Mouse (Mus musculus) adrenal gland, adult (tissue): Measurements from ENCODE around the gene Dnah17.
A peak's percentile ranks its signal among the peaks of the same experiment; 100 is the strongest.

Experiments
- DNase-seq, 2 experiments: peaks; one replicate each; pipeline ENCODE4 v3.0.0; 2022 to 2023; ENCODE audit warnings: low spot score in 1 of 2; ENCODE audit not compliant: inconsistent age in 2 of 2

Dnah17 gene

DNA sequence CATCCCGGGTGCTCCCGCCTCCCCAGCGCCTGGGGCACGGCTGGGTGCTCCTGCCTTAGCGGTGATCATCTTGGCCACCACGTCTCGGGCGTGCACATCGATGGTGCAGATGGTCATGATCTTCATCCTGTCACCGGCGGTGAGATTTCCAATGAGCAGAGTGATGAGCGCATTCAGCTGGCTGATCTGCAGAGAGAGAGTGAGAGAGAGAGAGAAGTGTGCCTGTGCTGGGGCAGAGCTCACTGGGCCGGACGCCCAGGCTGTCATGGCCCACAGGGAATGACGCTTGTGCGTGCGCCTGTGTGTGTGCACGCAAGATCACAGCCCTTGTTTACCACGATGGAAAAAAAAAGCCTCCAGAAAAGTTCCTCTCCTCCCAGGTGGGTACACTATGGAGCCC, 41.5 kb downstream of the Dnah17 start:
- no peak for DNase-seq

DNA sequence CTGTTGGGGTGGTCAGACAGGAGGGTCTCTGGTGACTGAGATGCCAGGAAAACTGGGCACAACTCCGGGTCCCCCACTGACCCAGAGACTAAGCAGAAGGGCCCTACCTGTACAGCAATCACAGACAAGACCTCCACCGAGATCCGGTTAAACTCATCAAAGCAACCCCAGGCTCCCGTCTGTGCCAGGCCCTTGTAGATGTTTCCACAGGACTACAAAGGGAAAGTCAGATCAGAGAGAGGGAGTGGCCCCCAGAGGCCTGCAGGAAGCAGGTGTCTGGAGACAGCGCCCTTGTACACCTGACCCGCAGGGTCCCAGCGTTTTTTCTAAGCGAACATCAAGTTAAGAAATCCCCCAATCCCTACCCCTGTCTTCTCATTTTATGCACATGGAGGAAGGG, 44.5 kb downstream of the Dnah17 start:
- DNase-seq: no peak

DNA sequence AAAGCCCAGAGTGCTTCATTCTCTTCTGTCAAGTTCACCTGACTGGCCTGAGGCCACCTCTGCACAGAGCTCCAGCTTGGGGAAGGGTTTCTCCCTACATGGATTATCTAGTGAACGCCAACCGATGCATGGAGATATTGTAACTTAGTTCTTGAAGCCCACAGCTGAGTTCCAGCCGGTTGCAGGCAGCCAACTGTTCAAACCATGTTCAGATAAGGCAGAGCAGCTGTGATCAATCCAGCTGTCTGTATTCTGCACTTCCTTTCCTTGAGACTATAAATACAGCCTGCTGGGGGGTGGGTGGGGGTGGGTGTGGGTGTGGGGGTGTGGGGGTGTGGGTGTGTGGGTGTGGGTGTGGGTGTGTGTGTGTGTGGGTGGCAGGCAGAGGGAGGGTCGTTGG, 45.3 kb downstream of the Dnah17 start:
- no peak for DNase-seq

DNA sequence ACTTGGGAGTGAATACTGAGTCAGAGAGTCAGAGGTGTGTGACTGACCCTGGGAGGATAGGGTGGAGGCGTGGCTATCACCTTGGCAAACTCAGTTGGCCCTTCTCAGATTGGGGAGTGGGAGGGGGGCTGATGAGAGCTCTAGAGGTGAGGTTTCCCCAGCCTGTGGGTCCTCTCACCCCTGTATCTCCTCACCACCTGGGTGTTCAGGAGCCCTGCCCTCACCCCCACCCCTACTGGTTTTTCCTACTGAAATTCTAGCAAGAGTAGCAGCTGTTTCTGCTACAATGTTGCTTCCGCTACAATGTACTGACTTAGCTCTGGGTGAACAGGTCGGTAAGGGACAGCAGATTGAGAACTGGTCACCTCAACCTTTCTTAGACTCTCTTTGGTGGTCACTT, 46.2 kb downstream of the Dnah17 start:
- DNase-seq: no peak

DNA sequence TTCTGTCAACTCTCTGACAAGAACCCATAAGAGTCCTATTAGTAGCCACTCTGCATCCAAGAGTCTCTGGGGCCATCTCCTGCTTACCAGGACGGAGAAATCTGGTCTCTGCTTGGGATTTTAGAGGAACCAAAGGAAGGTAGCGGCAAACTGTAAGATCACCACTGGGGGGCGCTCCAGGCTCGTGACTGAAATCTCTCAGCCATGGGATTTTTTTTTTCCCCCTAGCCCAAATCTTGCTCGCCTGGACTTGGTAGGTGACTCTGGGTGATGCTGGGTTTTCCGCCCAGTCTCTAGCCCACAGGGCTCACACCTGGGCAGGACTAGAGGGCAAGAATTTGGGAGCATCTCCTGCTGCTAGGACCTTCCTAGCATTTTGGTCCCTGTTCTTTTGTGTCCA, 46.6 kb downstream of the Dnah17 start:
- peak; percentile 32 to 83 for DNase-seq

DNA sequence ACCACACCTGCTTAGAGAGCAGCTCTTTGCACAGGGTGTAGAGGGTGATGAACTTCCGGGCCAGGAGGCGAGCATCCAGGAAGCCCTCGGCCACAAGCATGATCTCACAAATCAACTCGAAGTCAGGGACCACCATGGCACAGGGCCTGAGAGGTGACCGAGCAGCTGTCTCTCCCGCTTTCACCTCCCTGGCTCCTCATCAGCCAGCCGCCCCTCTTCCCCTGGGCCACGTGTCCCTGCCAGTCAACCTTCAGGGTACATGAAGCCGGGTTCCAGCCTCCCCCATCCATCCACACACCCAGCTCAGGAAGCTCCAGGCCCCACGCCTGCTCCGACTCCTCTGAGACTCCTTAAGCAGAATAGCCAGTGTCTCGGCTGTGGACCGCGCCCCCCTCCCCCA, 48.1 kb downstream of the Dnah17 start:
- DNase-seq: no peak

DNA sequence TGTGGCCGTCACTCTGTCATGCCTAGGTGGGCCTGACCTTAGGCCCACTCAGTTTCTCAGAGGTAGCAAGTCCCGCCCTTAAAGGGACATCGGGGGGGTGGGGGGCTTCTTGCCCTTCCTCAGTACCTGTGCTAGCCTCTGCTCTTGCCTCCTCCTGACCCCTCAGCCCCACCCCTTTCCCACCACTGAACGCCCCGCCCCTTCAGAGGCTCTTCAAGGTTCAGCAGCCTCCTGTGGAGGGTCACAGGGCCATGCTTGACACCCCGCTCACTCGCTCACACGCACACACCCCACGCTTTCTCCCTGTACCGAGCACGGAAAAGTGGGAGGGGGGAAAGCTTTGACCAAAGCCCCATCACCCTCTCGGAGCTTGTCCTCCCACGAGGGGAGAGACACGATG, 50.7 kb downstream of the Dnah17 start:
- no peak for DNase-seq

DNA sequence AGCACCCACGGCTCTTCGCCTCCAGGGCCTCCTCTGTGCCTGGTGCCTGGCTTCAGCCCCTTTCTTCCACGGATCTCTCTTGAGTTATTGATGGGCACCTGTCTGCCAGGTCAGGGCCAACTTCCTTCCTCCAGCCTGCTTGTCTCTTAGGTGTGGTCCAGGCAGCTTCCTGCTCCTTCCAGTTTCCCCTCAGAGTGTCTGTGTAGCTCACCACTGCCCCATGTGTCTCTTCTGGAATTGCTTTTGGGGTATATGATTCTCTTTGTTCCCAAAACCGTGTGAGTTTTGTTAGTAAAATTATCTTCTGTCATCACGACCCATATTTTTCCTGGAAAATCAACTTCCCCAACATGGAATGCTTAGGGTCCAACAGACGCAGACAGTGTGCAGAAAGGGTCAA, 53.5 kb downstream of the Dnah17 start:
- no peak for DNase-seq

DNA sequence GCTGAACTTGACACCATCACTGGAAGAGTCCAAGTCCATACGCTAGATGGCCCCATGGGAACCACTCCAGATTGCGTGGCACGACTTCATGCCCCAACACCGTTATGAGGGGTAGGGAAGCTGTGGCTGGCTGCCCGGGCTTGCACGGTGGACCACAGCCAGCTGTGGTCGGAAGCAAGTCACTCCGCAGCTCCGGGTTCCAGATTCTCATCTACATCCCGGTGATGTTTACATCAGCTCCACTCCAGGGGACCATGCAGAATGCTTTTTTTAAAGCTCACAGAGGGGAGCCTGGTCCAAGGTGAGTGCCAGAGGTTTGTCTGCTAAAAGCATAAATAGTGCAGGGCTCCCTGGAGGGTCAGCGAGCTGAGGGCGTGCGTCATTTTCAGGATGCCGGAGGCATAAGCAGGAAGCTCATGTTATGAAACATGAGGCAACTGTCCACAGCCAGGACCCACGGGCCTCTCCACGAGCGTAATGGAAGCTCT, 55.4 kb downstream of the Dnah17 start:
- DNase-seq: peak in 1 of 2 experiments; percentile 33

DNA sequence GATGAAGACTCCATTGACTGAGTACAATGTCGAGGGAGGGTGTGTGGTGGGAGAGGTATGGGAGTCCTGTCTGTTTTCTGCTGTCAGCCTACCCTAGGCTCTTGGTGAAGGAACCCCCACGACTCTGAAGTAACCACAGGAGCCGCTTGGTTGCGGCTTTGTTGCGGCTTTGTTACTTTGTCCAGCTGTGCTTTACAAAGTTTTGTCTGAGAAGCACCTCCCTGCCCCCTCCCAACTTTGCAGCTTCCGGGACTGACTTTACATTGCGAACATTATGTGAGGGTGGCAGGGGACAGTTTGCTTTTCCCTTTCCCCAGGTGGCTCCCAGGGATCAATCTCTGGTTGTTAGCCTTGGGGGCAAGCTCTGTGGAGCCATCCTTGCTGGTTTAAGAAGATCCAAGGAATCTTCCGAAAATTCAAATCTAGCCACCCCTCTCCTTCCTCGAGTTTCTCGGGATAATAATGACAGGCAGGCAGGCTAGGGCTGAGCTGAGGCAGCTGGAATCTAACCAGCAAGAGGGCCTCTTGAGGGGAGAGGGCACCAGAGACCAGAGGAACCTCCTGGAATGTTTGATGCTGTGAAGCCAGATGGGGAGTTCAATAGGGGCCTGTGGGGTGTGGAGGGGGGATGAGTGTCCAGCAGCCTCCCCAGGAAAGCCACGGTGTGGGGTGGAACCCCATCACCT, 59.1 kb downstream of the Dnah17 start:
- no peak for DNase-seq

DNA sequence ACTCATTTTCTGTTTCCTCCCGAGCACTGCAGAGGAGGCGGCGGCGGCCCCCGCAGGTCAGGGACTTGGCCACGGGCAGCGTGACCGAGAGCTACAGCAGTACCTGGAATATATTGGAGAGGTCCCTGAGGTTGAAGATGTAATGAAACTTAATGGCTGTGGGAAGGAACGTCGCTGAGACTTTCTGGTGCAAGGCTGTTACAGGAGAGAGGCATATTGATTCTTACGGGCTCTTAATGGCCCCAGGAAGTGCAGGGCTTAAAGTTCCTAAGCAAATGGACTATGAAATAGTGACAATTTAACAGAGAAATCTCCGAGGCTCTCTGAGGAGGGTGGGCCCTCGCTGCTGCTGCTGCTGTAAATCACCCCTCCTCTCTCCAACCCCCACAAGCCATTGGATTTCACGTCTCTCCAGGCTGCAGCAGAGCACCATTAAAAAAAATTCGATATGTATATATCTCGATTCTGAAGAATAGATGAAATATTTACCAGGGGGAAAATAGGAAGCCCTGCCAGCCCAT, 61.6 kb downstream of the Dnah17 start:
- DNase-seq: no peak

DNA sequence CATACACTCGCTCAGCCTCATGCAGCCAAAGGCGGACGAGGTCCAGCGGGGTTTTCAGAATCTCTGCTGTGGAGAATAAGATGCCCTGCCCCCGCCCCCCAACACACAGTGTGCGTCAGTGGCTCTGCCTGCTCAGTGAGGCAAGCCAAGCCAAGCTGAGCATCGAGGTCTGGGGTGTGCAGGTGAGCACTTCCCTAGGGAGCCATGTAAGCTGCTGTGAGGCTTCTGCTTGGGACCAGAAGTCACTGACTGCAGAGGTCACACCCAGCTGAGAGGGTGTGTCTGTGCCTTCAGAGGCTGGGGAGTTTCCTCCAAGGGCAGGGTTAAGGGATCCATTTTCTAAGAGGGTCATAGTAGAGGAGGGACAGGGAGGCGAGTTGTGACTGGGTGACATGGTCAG, 62.8 kb downstream of the Dnah17 start:
- no peak for DNase-seq

DNA sequence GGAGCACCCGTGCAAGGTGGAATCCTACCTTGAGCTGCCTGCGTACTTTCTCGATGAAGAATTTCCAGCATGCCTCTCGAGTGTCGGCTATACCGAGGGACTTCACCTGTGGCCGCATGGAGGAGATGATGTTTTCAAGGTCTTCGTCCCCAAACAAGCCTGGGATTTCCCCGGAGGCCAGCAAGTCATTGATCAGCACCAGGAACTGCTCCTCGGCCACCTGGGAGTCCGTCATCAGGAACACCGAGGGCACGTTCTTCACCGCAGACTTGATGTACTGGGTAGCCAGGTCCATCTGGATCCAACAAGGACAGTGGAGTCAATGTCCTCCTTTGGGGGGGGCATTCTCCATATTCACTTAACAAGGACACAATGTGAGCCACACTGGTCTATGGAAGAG, 70.4 kb downstream of the Dnah17 start:
- DNase-seq: no peak

DNA sequence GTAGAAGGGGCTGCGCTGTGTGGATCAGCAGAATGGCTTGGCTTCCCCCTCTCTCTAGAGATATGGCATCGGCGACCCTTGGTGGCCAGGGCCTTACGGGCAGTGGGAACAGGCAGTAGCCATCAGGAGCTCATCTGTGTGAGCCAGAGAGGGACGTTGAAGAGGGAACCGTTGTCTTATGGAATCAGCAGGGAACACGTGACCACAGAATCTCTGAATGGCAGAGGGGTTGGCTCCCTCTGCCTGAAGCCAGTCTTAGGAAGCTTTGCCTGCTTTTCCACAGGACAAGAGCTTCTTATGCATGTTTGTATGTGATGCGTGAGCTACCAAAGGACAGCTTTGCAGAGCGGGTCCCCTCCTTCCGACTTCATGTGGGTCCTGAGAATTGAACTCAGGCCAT, 71.6 kb downstream of the Dnah17 start:
- no peak for DNase-seq

DNA sequence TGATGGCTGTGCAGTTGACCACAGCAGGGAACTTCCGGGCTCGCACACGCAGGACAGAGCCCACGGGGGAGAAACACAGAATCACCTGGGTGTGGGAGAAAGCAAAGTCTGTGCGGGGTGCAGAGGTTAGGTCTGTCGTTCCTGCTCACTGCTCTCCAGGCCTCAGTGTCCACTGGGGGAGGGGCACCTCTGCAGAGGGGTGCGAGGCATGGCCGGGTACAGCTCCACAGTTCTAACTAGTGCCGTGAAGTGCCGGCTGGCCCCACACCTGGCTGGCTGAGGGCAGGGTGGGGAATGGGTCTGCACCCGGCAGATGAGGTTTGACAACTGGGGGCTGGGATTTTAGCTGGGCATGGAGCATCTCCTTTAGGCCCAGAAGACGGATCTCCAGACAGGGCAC, 72.1 kb downstream of the Dnah17 start:
- no peak for DNase-seq

DNA sequence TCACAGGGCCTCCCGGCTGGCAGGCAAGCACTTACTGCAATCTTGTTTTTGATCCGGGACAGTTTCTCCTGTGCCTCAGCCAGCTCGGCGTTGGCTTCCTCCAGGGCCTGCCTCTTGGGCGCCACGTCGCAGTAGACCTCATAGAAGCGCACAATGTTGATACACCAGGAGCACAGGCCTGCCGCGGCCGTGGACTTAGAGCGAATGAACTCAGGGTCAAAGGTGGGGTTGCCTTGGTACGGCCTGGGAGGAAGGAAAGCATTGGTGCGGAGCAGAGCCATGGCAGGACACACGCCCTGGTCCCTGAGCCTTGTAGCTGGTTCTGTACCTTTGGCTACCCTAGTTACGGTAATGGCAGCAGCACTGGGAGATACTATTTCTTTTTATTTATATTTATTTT, 80.3 kb downstream of the Dnah17 start:
- DNase-seq: no peak

DNA sequence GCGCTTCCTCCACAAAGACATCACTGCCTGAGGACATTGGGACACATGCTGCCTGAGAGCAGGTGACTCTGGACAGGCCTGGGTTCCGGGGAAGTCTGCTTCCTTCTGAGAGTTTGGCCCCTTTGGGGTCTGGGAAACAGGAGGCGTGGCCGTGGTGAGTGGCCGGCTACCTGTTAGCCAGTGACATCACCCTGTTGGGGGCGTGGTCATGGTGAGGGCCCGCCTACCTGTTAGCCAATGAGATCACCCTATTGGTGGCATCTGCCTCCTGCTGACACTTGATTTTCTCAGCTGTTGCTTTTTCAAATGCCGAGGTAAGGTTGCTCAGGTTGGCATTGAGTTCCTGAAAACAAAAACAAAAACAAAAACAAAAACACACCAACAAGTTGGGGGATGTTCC, 80.8 kb downstream of the Dnah17 start:
- no peak for DNase-seq

DNA sequence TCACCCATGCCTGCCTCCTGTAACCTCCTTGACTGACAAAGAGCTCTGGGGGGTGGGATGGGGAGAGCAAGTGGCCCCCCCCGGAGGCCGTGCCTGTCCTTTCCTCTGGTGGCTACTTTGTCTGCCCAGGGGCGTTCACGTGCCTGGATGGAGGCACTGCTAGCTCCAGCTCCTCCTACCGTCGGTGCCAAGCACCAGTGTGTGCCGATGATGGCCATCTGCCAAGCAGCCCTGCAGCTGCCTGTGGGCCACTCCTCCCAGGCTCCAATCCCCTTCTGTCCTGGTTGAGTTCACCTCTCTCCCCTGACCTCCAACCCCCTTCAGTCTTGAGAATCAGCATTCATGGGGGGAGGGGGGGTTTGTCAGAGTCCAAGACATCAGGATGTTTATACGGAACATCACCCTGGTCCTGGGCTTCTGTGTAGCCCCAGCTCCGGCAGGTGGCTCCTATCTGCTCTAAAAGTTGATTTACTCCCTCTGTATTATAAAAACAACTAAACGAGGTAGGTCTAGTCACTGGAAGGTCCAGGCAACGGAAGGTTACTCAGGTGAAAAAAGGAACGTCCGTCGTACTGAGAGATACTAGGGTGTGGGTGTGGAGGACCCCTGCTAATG, 87.0 kb downstream of the Dnah17 start:
- peak; percentile 30 to 59 for DNase-seq

DNA sequence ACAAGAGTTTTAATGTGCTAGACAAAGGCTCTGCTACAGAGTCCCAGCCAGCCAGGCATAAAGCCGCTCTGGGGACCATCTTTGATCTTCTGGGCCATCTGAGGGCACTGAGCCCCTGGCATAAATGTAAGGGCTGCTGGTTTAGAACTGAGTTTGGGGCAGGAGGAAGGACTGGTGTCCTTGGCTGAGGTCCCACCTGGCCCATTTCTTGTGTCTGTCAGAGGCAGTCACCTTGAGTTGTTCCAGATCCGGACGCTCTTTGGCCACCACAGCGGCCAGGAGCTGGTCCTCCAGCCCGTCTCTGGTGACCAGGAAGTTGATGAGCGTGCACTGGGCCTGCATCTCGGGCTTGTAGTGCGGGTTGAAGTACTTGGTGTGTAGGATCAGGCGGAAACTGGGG, 87.6 kb downstream of the Dnah17 start:
- DNase-seq: no peak

DNA sequence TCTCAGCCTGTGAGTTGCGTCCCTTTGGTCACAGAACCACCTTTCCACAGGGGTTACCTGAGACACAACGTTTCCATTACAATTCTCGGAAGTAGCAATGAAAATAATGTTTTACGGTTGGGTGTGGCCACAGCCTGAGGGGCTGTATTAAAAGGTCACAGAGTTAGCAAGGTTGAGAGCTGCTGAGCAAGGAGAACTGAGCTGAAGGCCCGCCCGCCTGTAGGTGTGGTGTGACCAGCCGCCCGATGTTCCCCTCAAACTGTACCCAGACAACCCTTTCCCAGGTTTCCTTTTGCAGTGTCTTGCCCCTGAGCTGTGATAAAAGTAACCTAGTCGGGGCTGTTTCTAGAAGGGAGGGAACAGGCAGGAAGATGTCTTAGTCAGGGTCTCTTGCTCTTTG, 95.4 kb downstream of the Dnah17 start:
- DNase-seq: no peak

DNA sequence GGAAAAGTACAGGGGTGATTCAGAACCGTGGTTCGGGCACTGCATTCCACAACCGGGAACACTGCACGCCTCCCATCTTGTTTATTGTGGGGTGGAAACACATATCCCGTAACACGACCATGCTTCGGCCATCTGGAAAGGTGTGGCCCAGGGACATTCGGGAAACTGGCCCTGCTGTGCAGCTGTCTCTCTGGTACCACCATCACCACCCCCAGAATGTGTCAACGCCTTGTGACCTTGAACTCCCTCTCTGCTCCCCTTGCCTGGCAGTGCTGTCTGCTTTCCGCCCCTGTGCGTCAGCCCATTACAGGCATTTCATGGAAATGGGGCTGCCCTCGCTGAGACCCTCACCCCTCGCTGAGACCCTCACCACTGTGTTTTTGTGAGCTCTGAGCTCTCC, 96.0 kb downstream of the Dnah17 start:
- DNase-seq: no peak

DNA sequence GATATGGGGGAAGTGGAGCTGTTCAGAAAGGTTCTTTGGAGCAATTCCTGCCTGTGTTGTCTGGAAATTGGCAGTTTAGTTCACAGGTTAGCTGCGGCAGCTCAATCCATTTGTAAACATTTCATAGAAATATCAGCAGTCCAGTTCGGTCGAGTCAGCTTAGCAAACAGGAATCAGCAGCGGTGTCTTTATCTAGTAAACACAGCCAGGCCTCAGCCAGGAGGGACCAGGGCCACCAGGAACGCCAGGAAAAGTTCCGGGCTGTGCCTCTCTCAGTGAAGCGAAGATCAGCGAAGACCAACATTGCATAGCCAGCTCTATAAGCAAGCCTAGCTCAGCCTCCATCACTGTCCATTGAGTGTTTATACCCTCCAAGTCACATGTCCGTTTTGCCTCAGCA, 99.3 kb downstream of the Dnah17 start:
- no peak for DNase-seq

DNA sequence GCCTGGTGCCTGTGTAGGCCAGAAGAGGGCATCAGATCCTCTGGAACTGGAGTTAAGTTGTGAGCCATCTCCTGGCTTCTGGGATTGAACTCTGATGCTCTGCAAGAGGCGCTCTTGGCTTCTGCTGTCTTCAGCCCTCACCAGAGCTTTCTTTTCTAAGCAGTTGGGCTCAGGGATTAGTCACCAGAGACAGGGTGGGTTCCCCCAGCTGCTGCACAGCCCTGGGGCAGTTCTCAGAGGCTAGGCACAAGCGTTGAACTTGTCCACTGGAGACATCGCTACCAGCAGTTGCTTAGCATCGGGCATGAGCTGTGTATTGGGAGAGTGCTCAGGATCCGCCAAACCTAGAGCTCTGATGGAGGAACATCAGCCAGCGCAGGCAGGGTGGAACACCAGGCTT, 101.3 kb downstream of the Dnah17 start:
- no peak for DNase-seq
